Mouse (Mus musculus) C2C12 (cell line): ENCODE measurements around the gene Txnrd2. TPM values are rescaled to one million over a fixed set of nuclear protein-coding genes. Genes with fewer than 3 reads are reported as not detected.
A peak's percentile ranks its signal among the peaks of the same experiment; 100 is the strongest.

Source experiments
- H3K27me3 ChIP-seq: one replicate; pipeline ENCODE4 v1.6.1; 2011; ENCODE audit not compliant: control insufficient read depth, insufficient read depth, insufficient read length
- H3K36me3 ChIP-seq: one replicate; pipeline ENCODE4 v1.6.1; 2011; ENCODE audit not compliant: control insufficient read depth, insufficient read depth
- H3K4me3 ChIP-seq: one replicate; pipeline ENCODE4 v1.5.1; 2011; ENCODE audit warnings: mild to moderate bottlenecking, control low read depth; ENCODE audit not compliant: poor library complexity, insufficient read depth, severe bottlenecking
- H3K79me2 ChIP-seq: one replicate; pipeline ENCODE4 v1.6.1; 2011; ENCODE audit not compliant: control insufficient read depth, insufficient read depth
- H3K79me3 ChIP-seq: one replicate; pipeline ENCODE4 v1.6.1; 2011; ENCODE audit warnings: low read depth, control low read depth
- H3ac ChIP-seq: one replicate; pipeline ENCODE3; 2011; ENCODE audit warnings: low read depth; ENCODE audit not compliant: control insufficient read depth, insufficient read length
- CEBPB ChIP-seq: IDR thresholded peaks from one replicate; pipeline ENCODE4 v1.6.1; 2011; ENCODE audit warnings: low read depth, mild to moderate bottlenecking, control low read depth, moderate library complexity
- CTCF ChIP-seq: IDR thresholded peaks from one replicate; pipeline ENCODE4 v1.5.1; 2011; ENCODE audit not compliant: control insufficient read depth, insufficient read depth, insufficient read length
- FOSL1 ChIP-seq: IDR thresholded peaks from one replicate; pipeline ENCODE4 v1.8.0; 2011; ENCODE audit warnings: mild to moderate bottlenecking, low read length; ENCODE audit not compliant: poor library complexity, insufficient read depth, severe bottlenecking
- MAX ChIP-seq: IDR thresholded peaks from one replicate; pipeline ENCODE4 v1.6.1; 2011; ENCODE audit warnings: mild to moderate bottlenecking, control low read depth
- MYOD1 ChIP-seq: IDR thresholded peaks from one replicate; pipeline ENCODE4 v1.6.1; 2011; ENCODE audit warnings: low read depth; ENCODE audit not compliant: control insufficient read depth, insufficient read length
- MYOG ChIP-seq: IDR thresholded peaks from one replicate; pipeline ENCODE4 v1.6.1; 2011; ENCODE audit not compliant: control insufficient read depth, insufficient read length; ENCODE audit errors: extremely low read depth
- USF1 ChIP-seq: IDR thresholded peaks from one replicate; pipeline ENCODE4 v1.6.1; 2011; ENCODE audit warnings: low read depth, mild to moderate bottlenecking, control low read depth, moderate library complexity
- polyA plus RNA-seq: library from polyadenylated mRNA; unstranded; fragments of >200 nt; fragmentation: generic; extraction: Trizol; gene quantifications from one replicate; pipeline ENCODE4 v1.2.1, GENCODE M21; 2012; ENCODE audit warnings: missing spikeins

Gene Txnrd2
- polyA plus RNA-seq, 1 experiment = 19.4 TPM

- H3K79me2 ChIP-seq = peaks cover 36% of the 10 kb centered on the region
- H3K79me3 ChIP-seq = peaks cover 15% of the 10 kb centered on the region
- TF ChIP-seq MYOD1 = peak; percentile 11
- TF ChIP-seq MAX = no peak
- H3K36me3 ChIP-seq = peaks cover 27% of the 10 kb centered on the region
- H3K4me3 ChIP-seq = peak overlapping the region; percentile 77
- H3K27me3 ChIP-seq = no peaks in the 10 kb centered on the region
- peak overlapping the region; percentile 92 for H3ac ChIP-seq
These were observed 71.8 kb downstream of the Txnrd2 start for GRCm38 (mm10) chr16:18497865-18498515.

- no peak for TF ChIP-seq CEBPB
- TF ChIP-seq MYOD1 = no peak
- TF ChIP-seq MYOG = no peak
- no peak for TF ChIP-seq USF1
- TF ChIP-seq MAX = peak; percentile 84
- no peaks in the 10 kb centered on the region for H3K27me3 ChIP-seq
These were observed 72.4 kb downstream of the Txnrd2 start, which contains the start of the genes Gnb1l and Rtl10 for GRCm38 (mm10) chr16:18498558-18498990. TSS of gene Gnb1l (plus strand) at chr16:18498713. TSS of gene Rtl10 (plus strand) at chr16:18498901.

GRCm38 (mm10) chr16:18498996-18499395, 72.8 kb downstream of the Txnrd2 start:
- peak overlapping the region; percentile 74 for H3ac ChIP-seq
- H3K79me3 ChIP-seq = peaks cover 15% of the 10 kb centered on the region
- H3K36me3 ChIP-seq = peaks cover 36% of the 10 kb centered on the region
- TF ChIP-seq MYOD1 (no peak), CEBPB (no peak), FOSL1 (no peak), MYOG (no peak), USF1 (no peak), MAX (peak; percentile 0), CTCF (no peak)
- H3K79me2 ChIP-seq = peaks cover 36% of the 10 kb centered on the region
- peak overlapping the region; percentile 77 for H3K4me3 ChIP-seq
- no peaks in the 10 kb centered on the region for H3K27me3 ChIP-seq

More at GRCm38 (mm10) chr16:18498558-18498990, 72.4 kb downstream of the Txnrd2 start, which contains the start of the genes Gnb1l and Rtl10:
- Histone ChIP-seq H3K4me3 (peak within 1 kb of the TSS; percentile 77), H3K36me3 (peaks cover 32% of the 10 kb centered on the region), H3ac (peak within 1 kb of the TSS; percentile 92), H3K79me2 (peaks cover 36% of the 10 kb centered on the region), H3K79me3 (peaks cover 15% of the 10 kb centered on the region)

- Histone ChIP-seq H3K27me3 (no peaks in the 10 kb centered on the region), H3K79me2 (peaks cover 36% of the 10 kb centered on the region), H3ac (no peak overlapping the region), H3K79me3 (peaks cover 15% of the 10 kb centered on the region), H3K36me3 (peaks cover 38% of the 10 kb centered on the region), H3K4me3 (no peak overlapping the region)
- TF ChIP-seq USF1 (no peak), MYOG (no peak), FOSL1 (no peak), CTCF (no peak), MYOD1 (no peak)
These were observed 75.3 kb downstream of the Txnrd2 start for GRCm38 (mm10) chr16:18501531-18501930.

GRCm38 (mm10) chr16:18503566-18504342, 77.6 kb downstream of the Txnrd2 start:
- Histone ChIP-seq H3ac (no peak overlapping the region), H3K27me3 (no peaks in the 10 kb centered on the region), H3K79me3 (peaks cover 15% of the 10 kb centered on the region), H3K79me2 (peaks cover 34% of the 10 kb centered on the region), H3K36me3 (peaks cover 38% of the 10 kb centered on the region), H3K4me3 (no peak overlapping the region)
- TF ChIP-seq CTCF = no peak
- no peak for TF ChIP-seq MYOG
- no peak for TF ChIP-seq USF1
- TF ChIP-seq FOSL1 = no peak
- no peak for TF ChIP-seq MYOD1
- TF ChIP-seq MAX = no peak
- TF ChIP-seq CEBPB = no peak
